Mouse (Mus musculus) forebrain, embryonic 15.5 days (tissue): Measurements from ENCODE around the gene Tbc1d4. TPM values are rescaled to one million over a fixed set of nuclear protein-coding genes. Genes with fewer than 3 reads are reported as not detected.
A peak's percentile ranks its signal among the peaks of the same experiment; 100 is the strongest.

Experiments
- ATAC-seq: fragments of 200-750 bp; cut with Nextera tagmentation; replicated peaks from 2 replicates; pipeline ENCODE4 v1.8.0; 2017; ENCODE audit warnings: mild to moderate bottlenecking, moderate TSS enrichment, moderate library complexity
- H3K27ac ChIP-seq: fragments of 300-500 bp; sonication (generic); replicated peaks from 2 replicates; pipeline ENCODE4 v1.5.1; 2015; ENCODE audit warnings: mild to moderate bottlenecking, inconsistent platforms
- H3K27me3 ChIP-seq: fragments of 300-500 bp; sonication (generic); 2 replicates; pipeline ENCODE4 v1.6.1; 2015; ENCODE audit warnings: inconsistent platforms
- H3K36me3 ChIP-seq: fragments of 300-500 bp; sonication (generic); 2 replicates; pipeline ENCODE4 v1.6.1; 2015; ENCODE audit warnings: mild to moderate bottlenecking, inconsistent platforms
- H3K4me1 ChIP-seq: fragments of 300-500 bp; sonication (generic); 2 replicates; pipeline ENCODE4 v1.6.1; 2015; ENCODE audit warnings: inconsistent platforms
- H3K4me2 ChIP-seq: fragments of 300-500 bp; sonication (generic); replicated peaks from 2 replicates; pipeline ENCODE4 v1.6.1; 2015; ENCODE audit warnings: mild to moderate bottlenecking, inconsistent platforms
- H3K4me3 ChIP-seq: fragments of 300-500 bp; sonication (generic); 2 replicates; pipeline ENCODE4 v1.5.1; 2015; ENCODE audit warnings: mild to moderate bottlenecking, inconsistent platforms
- H3K9ac ChIP-seq: fragments of 300-500 bp; sonication (generic); replicated peaks from 2 replicates; pipeline ENCODE4 v1.6.1; 2015; ENCODE audit warnings: mild to moderate bottlenecking, inconsistent platforms
- H3K9me3 ChIP-seq: fragments of 300-500 bp; sonication (generic); 2 replicates; pipeline ENCODE4 v1.6.1; 2016; ENCODE audit warnings: inconsistent platforms
- WGBS: fragments of 180-500 bp; shearing (Covaris S2); methylation state at CpG from one replicate; pipeline ENCODE4 v1.1.7; 2015; ENCODE audit warnings: mixed read lengths; 5-methylcytosine and 5-hydroxymethylcytosine counted together
- polyA plus RNA-seq: library from polyadenylated mRNA; unstranded; fragments of >200 nt; fragmentation: Nextera tagmentation; extraction: Ambion mirVana; gene quantifications from 2 replicates; pipeline ENCODE4 v1.2.1, GENCODE M21; 2015

Tbc1d4 gene
- polyA plus RNA-seq, 1 experiment from 2014 or later = 9.1 TPM

GRCm38 (mm10) chr14:101617680-101618079 lies 8.7 kb upstream of the Tbc1d4 start:
- H3K9ac ChIP-seq = no peak overlapping the region
- ATAC-seq = no peak
- H3K9me3 ChIP-seq = no peaks in the 10 kb centered on the region
- WGBS = 94% methylated on average over 5 of the region's 5 CpGs
- H3K27ac ChIP-seq = no peak overlapping the region
- no peaks in the 10 kb centered on the region for H3K4me1 ChIP-seq
- H3K27me3 ChIP-seq = no peaks in the 10 kb centered on the region
- no peaks in the 10 kb centered on the region for H3K36me3 ChIP-seq
- H3K4me2 ChIP-seq = no peak overlapping the region
- H3K4me3 ChIP-seq = no peak overlapping the region

- no peaks in the 10 kb centered on the region for H3K36me3 ChIP-seq
- H3K4me2 ChIP-seq = no peak overlapping the region
- no peaks in the 10 kb centered on the region for H3K27me3 ChIP-seq
- H3K9me3 ChIP-seq = no peaks in the 10 kb centered on the region
- no peaks in the 10 kb centered on the region for H3K4me1 ChIP-seq
- no peak overlapping the region for H3K4me3 ChIP-seq
- no peak overlapping the region for H3K9ac ChIP-seq
- H3K27ac ChIP-seq = no peak overlapping the region
- WGBS = 85% methylated on average over 9 of the region's 9 CpGs
- ATAC-seq = no peak
Measured at GRCm38 (mm10) chr14:101616178-101616577, 7.2 kb upstream of the Tbc1d4 start.

- WGBS = 57% methylated on average over 1 of the region's 1 CpGs
- Histone ChIP-seq H3K9me3 (no peaks in the 10 kb centered on the region), H3K4me2 (no peak overlapping the region), H3K27me3 (no peaks in the 10 kb centered on the region), H3K4me1 (no peaks in the 10 kb centered on the region), H3K4me3 (no peak overlapping the region), H3K36me3 (no peaks in the 10 kb centered on the region), H3K27ac (no peak overlapping the region), H3K9ac (no peak overlapping the region)
- no peak for ATAC-seq
Measured at GRCm38 (mm10) chr14:101613206-101613605, 4.2 kb upstream of the Tbc1d4 start.

GRCm38 (mm10) chr14:101610701-101611100 lies 1.7 kb upstream of the Tbc1d4 start:
- Histone ChIP-seq H3K9ac (no peak overlapping the region), H3K9me3 (no peaks in the 10 kb centered on the region), H3K4me1 (peaks cover 6% of the 10 kb centered on the region), H3K4me3 (no peak overlapping the region), H3K27me3 (no peaks in the 10 kb centered on the region), H3K27ac (no peak overlapping the region), H3K36me3 (no peaks in the 10 kb centered on the region), H3K4me2 (no peak overlapping the region)
- ATAC-seq = no peak
- 86% methylated on average over 10 of the region's 10 CpGs for WGBS

GRCm38 (mm10) chr14:101607631-101608518 lies 1.1 kb downstream of the Tbc1d4 start:
- peak; percentile 66 for ATAC-seq
- H3K36me3 ChIP-seq = no peaks in the 10 kb centered on the region
- peak overlapping the region; percentile 54 for H3K27ac ChIP-seq
- peak overlapping the region; percentile 97 for H3K4me2 ChIP-seq
- no peaks in the 10 kb centered on the region for H3K9me3 ChIP-seq
- peaks cover 6% of the 10 kb centered on the region for H3K4me1 ChIP-seq
- H3K27me3 ChIP-seq = no peaks in the 10 kb centered on the region
- under 1% methylated on average over 62 of the region's 62 CpGs for WGBS
- peak overlapping the region; percentile 67 for H3K4me3 ChIP-seq
- peak overlapping the region; percentile 65 for H3K9ac ChIP-seq

- Histone ChIP-seq H3K9ac (no peak overlapping the region), H3K27ac (no peak overlapping the region), H3K9me3 (no peaks in the 10 kb centered on the region), H3K4me1 (peaks cover 6% of the 10 kb centered on the region), H3K4me2 (no peak overlapping the region), H3K27me3 (no peaks in the 10 kb centered on the region), H3K4me3 (no peak overlapping the region), H3K36me3 (no peaks in the 10 kb centered on the region)
- 55% methylated on average over 2 of the region's 2 CpGs for whole genome bisulfite sequencing
- ATAC-seq = no peak
Measured at GRCm38 (mm10) chr14:101605843-101606242, 3.1 kb downstream of the Tbc1d4 start.

- no peaks in the 10 kb centered on the region for H3K27me3 ChIP-seq
- no peak overlapping the region for H3K9ac ChIP-seq
- no peaks in the 10 kb centered on the region for H3K9me3 ChIP-seq
- H3K4me2 ChIP-seq = no peak overlapping the region
- no peaks in the 10 kb centered on the region for H3K36me3 ChIP-seq
- no peak overlapping the region for H3K4me3 ChIP-seq
- 46% methylated on average over 3 of the region's 3 CpGs for WGBS
- H3K27ac ChIP-seq = no peak overlapping the region
- no peak for ATAC-seq
- H3K4me1 ChIP-seq = peaks cover 6% of the 10 kb centered on the region
Measured at GRCm38 (mm10) chr14:101602851-101603250, 6.1 kb downstream of the Tbc1d4 start.

GRCm38 (mm10) chr14:101597096-101597715 lies 11.8 kb downstream of the Tbc1d4 start:
- H3K9me3 ChIP-seq = no peaks in the 10 kb centered on the region
- no peak overlapping the region for H3K9ac ChIP-seq
- ATAC-seq = no peak; the same call in 1 of the 2 replicates
- H3K27me3 ChIP-seq = no peaks in the 10 kb centered on the region
- 93% methylated on average over 12 of the region's 14 CpGs for WGBS
- no peaks in the 10 kb centered on the region for H3K4me1 ChIP-seq
- H3K36me3 ChIP-seq = no peaks in the 10 kb centered on the region
- no peak overlapping the region for H3K4me2 ChIP-seq
- H3K4me3 ChIP-seq = no peak overlapping the region
- no peak overlapping the region for H3K27ac ChIP-seq

GRCm38 (mm10) chr14:101596691-101597090 lies 12.3 kb downstream of the Tbc1d4 start:
- WGBS = 95% methylated on average over 9 of the region's 9 CpGs
- Histone ChIP-seq H3K36me3 (no peaks in the 10 kb centered on the region), H3K4me3 (no peak overlapping the region), H3K9ac (no peak overlapping the region), H3K4me2 (no peak overlapping the region), H3K27ac (no peak overlapping the region), H3K27me3 (no peaks in the 10 kb centered on the region), H3K4me1 (no peaks in the 10 kb centered on the region), H3K9me3 (no peaks in the 10 kb centered on the region)
- no peak for ATAC-seq

- 91% methylated on average over 13 of the region's 13 CpGs for WGBS
- ATAC-seq = no peak
- Histone ChIP-seq H3K4me3 (no peak overlapping the region), H3K9ac (no peak overlapping the region), H3K27ac (no peak overlapping the region), H3K36me3 (no peaks in the 10 kb centered on the region), H3K4me1 (no peaks in the 10 kb centered on the region), H3K4me2 (no peak overlapping the region), H3K27me3 (no peaks in the 10 kb centered on the region), H3K9me3 (no peaks in the 10 kb centered on the region)
Measured at GRCm38 (mm10) chr14:101595301-101596080, 13.5 kb downstream of the Tbc1d4 start.

- Histone ChIP-seq H3K9ac (no peak overlapping the region), H3K4me2 (no peak overlapping the region), H3K27me3 (no peaks in the 10 kb centered on the region), H3K27ac (no peak overlapping the region), H3K4me3 (no peak overlapping the region), H3K4me1 (no peaks in the 10 kb centered on the region), H3K9me3 (peaks cover 2% of the 10 kb centered on the region; the same call in 1 of the 2 replicates), H3K36me3 (no peaks in the 10 kb centered on the region)
- no peak for ATAC-seq
- 87% methylated on average over 5 of the region's 5 CpGs for WGBS
Measured at GRCm38 (mm10) chr14:101594001-101594400, 15.0 kb downstream of the Tbc1d4 start.

GRCm38 (mm10) chr14:101593340-101593739 lies 15.7 kb downstream of the Tbc1d4 start:
- ATAC-seq = no peak
- H3K4me2 ChIP-seq = no peak overlapping the region
- H3K9me3 ChIP-seq = peaks cover 2% of the 10 kb centered on the region; the same call in 1 of the 2 replicates
- 87% methylated on average over 7 of the region's 7 CpGs for WGBS
- no peak overlapping the region for H3K9ac ChIP-seq
- no peaks in the 10 kb centered on the region for H3K27me3 ChIP-seq
- no peak overlapping the region for H3K27ac ChIP-seq
- no peaks in the 10 kb centered on the region for H3K36me3 ChIP-seq
- H3K4me3 ChIP-seq = no peak overlapping the region
- H3K4me1 ChIP-seq = no peaks in the 10 kb centered on the region
